Mouse (Mus musculus) neural tube, embryonic 11.5 days (tissue): ENCODE measurements around the gene Zfp687. TPM values are rescaled to one million over a fixed set of nuclear protein-coding genes. Genes with fewer than 3 reads are reported as not detected.
A peak's percentile ranks its signal among the peaks of the same experiment; 100 is the strongest.

Experiments used
- ATAC-seq: fragments of 200-750 bp; cut with Nextera tagmentation; 2 replicates; pipeline ENCODE4 v1.8.0; 2017; ENCODE audit warnings: moderate number of reproducible peaks, mild to moderate bottlenecking, moderate TSS enrichment, moderate library complexity; ENCODE audit not compliant: insufficient read depth, low FRiP score, low TSS enrichment
- DNase-seq: peaks from one replicate; pipeline ENCODE4 v3.0.0-alpha.2; 2015; ENCODE audit warnings: low spot score
- H3K27ac ChIP-seq: fragments of 300-500 bp; sonication (generic); 2 replicates; pipeline ENCODE4 v1.5.1; 2014; ENCODE audit warnings: low read depth, mild to moderate bottlenecking, low read length
- H3K27me3 ChIP-seq: fragments of 300-500 bp; sonication (generic); 2 replicates; pipeline ENCODE4 v1.6.1; 2014; ENCODE audit warnings: mild to moderate bottlenecking, low read length, mixed read lengths; ENCODE audit not compliant: control insufficient read depth, insufficient read depth
- H3K36me3 ChIP-seq: fragments of 300-500 bp; sonication (generic); 2 replicates; pipeline ENCODE4 v1.6.1; 2014; ENCODE audit warnings: mild to moderate bottlenecking, low read length, moderate library complexity, mixed read lengths; ENCODE audit not compliant: control insufficient read depth, insufficient read depth
- H3K4me1 ChIP-seq: fragments of 300-500 bp; sonication (generic); 2 replicates; pipeline ENCODE4 v1.6.1; 2014; ENCODE audit warnings: low read length, mixed read lengths; ENCODE audit not compliant: control insufficient read depth, insufficient read depth
- H3K4me2 ChIP-seq: fragments of 300-500 bp; sonication (generic); 2 replicates; pipeline ENCODE4 v1.6.1; 2014; ENCODE audit warnings: low read depth, mild to moderate bottlenecking, moderate library complexity
- H3K4me3 ChIP-seq: fragments of 300-500 bp; sonication (generic); 2 replicates; pipeline ENCODE4 v1.5.1; 2014; ENCODE audit warnings: low read depth, low read length
- H3K9ac ChIP-seq: fragments of 300-500 bp; sonication (generic); 2 replicates; pipeline ENCODE4 v1.6.1; 2014; ENCODE audit warnings: mild to moderate bottlenecking, low read length
- H3K9me3 ChIP-seq: fragments of 300-500 bp; sonication (generic); 2 replicates; pipeline ENCODE4 v1.6.1; 2016; ENCODE audit warnings: low read length; ENCODE audit not compliant: control insufficient read depth
- WGBS: fragments of 180-500 bp; shearing (Covaris S2); extraction: QIAGEN DNeasy Blood & Tissue Kit; methylation state at CpG from one replicate; pipeline ENCODE4 v1.1.7; 2014; 5-methylcytosine and 5-hydroxymethylcytosine counted together
- polyA plus RNA-seq: library from polyadenylated mRNA; unstranded; fragments of >200 nt; fragmentation: Nextera tagmentation; extraction: Ambion mirVana; gene quantifications from 2 replicates; pipeline ENCODE4 v1.2.1, GENCODE M21; 2014

Zfp687 gene
- 27.6 and 32.8 TPM in 2 replicates for polyA plus RNA-seq

DNA sequence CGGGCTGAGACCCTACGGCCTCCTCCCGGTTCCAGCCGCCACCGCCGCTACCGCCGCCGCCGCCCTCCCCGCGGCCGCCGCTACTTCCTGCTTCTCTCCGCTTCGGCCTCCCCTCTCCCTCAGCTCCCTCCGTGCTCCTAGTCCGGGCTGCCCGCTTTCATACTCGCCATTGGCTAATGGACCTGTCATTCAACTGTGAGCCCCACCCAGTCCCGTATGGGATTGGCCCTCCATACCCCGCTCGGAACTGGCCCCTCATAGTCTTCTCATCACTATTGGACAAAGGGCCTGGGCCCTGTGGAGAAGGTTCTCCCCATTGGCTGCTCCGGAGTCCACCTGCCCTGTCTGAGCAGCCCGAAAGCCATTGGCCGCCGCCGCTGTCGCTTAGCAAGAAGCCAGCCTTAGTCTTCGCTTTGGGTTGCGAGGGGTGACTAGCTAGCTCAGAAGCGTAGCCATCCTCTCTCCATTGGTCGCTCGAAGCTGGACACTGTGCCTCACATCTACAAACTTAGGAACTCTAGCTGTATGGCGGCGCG, at the start of gene Zfp687:
Gene Zfp687 (minus strand): TSS at position 112 of the 536 bp plus-strand sequence.
- peak within 1 kb of the TSS; percentile 84 for H3K9ac ChIP-seq
- peaks cover 14% of the 10 kb centered on the region for H3K4me1 ChIP-seq
- under 1% methylated on average over 26 of the region's 37 CpGs for WGBS
- no peaks in the 10 kb centered on the region for H3K9me3 ChIP-seq
- peak within 1 kb of the TSS; percentile 85 for H3K27ac ChIP-seq
- no peaks in the 10 kb centered on the region for H3K27me3 ChIP-seq
- peak; percentile 99 for ATAC-seq
- H3K36me3 ChIP-seq = peaks cover 10% of the 10 kb centered on the region
- DNase-seq = peak; percentile 98
- H3K4me2 ChIP-seq = peak within 1 kb of the TSS; percentile 95
- peak within 1 kb of the TSS; percentile 92 for H3K4me3 ChIP-seq

DNA sequence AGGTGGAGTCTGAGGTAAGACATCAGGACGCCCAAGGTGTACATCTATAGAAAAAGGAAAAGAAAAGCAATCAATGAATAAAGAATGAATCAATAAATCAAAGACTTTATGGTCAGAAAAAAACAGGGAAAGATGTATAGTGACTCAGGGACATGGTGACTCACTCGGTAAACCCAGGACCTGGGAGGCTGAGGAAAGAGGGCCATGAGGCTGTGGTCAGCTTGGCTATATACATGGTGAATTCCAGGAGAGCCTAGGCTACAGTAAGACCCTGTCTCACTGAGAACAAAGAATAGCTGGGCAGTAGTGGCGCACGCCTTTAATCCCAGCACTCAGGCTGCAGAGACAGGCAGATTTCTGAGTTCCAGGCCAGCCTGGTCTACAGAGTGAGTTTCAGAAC, 48.5 kb upstream of the Zfp687 start:
- H3K4me1 ChIP-seq = no peaks in the 10 kb centered on the region
- DNase-seq (no peak), ATAC-seq (no peak)
- H3K27ac ChIP-seq = no peak overlapping the region
- peaks cover 47% of the 10 kb centered on the region for H3K36me3 ChIP-seq
- no peaks in the 10 kb centered on the region for H3K27me3 ChIP-seq
- no peak overlapping the region for H3K9ac ChIP-seq
- no peak overlapping the region for H3K4me2 ChIP-seq
- H3K4me3 ChIP-seq = no peak overlapping the region
- H3K9me3 ChIP-seq = no peaks in the 10 kb centered on the region
- WGBS = 91% methylated on average over 4 of the region's 4 CpGs

DNA sequence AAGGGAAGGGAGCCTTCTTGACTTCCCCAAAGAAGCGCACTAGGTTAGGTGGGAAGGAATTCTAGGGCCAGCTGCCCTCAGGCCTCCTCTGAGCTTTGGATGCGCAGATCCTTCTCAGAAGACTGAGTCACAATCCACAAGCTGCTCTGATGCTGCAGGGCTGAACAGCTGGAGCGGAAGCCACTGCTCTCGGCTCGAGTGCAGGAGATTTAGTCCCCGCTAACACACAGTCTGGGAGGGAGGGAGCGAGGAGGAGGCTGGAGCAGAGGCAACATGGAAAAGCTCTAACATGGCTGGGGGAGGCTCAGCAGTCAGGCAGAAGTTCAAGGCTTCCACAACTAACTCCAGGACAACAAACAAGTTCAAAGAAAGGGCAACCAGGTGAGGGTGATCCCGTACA, 42.8 kb upstream of the Zfp687 start:
- Histone ChIP-seq H3K27ac (no peak overlapping the region), H3K4me1 (no peaks in the 10 kb centered on the region), H3K4me2 (no peak overlapping the region), H3K9me3 (no peaks in the 10 kb centered on the region), H3K9ac (no peak overlapping the region), H3K4me3 (no peak overlapping the region), H3K36me3 (peaks cover 29% of the 10 kb centered on the region), H3K27me3 (no peaks in the 10 kb centered on the region)
- no peak for ATAC-seq
- DNase-seq = no peak
- WGBS = 89% methylated on average over 8 of the region's 8 CpGs

DNA sequence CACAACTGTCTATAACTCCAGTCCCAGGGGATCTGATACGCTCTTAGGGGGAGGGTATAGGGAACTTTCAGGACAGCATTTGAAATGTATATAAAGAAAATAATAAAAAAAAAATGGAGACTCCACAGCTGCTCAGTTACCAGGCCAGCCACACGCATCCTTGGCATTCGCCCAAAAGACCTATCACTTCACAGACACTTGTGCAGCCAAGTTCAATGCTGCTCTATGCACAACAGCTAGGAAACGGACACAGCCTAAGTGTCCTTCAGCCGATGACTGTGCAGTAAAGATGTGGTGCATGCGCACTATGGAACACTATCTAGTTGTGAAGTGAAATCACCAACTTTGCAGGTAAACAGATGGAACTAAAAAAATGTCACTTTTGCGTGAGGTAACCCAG, 41.0 kb upstream of the Zfp687 start:
- H3K4me3 ChIP-seq = no peak overlapping the region
- H3K9me3 ChIP-seq = no peaks in the 10 kb centered on the region
- ATAC-seq (no peak), DNase-seq (no peak)
- peaks cover 17% of the 10 kb centered on the region for H3K36me3 ChIP-seq
- H3K4me2 ChIP-seq = no peak overlapping the region
- no peak overlapping the region for H3K9ac ChIP-seq
- no peak overlapping the region for H3K27ac ChIP-seq
- no peaks in the 10 kb centered on the region for H3K4me1 ChIP-seq
- WGBS = 97% methylated on average over 7 of the region's 7 CpGs
- no peaks in the 10 kb centered on the region for H3K27me3 ChIP-seq

DNA sequence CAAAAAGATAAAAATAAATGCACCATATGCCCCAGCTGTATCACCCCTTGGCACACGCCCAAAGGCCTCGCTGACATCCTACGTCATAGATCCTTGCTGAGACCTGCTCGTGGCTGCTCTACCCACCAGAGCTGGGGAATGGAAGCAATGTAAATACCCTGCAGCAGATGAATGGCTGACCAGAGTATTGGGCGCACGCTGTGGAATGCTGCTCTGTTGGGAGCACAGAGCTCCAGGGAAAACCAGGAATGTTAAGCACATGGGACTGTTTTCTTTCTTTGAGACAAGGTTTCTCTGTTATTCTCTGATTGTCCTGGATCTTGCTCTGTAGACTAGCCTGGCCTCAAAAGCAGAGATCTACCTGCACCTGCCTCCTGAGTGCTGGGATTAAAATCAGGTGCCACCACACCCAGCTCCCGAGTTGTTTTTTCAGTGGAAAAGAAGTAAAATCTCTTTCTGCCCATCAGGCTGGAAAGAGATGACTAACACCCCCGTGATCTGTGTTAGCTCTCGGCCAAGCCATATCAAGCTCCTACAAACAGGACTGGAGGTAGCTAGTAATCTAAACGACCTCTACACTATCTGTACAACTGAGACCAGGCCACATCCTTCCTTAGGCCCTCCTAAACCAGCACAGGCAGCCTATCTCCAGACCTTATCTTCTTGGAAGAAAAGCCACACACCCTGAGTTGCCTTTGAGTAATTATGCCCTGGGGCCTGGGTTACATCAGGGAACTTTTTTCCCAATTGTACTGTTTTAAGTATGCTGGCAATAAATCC, 39.4 kb upstream of the Zfp687 start:
- Histone ChIP-seq H3K4me3 (no peak overlapping the region), H3K4me1 (no peaks in the 10 kb centered on the region), H3K9ac (no peak overlapping the region), H3K4me2 (no peak overlapping the region), H3K9me3 (no peaks in the 10 kb centered on the region), H3K27me3 (no peaks in the 10 kb centered on the region), H3K36me3 (peaks cover 10% of the 10 kb centered on the region), H3K27ac (no peak overlapping the region)
- ATAC-seq = no peak
- WGBS = 59% methylated on average over 10 of the region's 10 CpGs
- no peak for DNase-seq

DNA sequence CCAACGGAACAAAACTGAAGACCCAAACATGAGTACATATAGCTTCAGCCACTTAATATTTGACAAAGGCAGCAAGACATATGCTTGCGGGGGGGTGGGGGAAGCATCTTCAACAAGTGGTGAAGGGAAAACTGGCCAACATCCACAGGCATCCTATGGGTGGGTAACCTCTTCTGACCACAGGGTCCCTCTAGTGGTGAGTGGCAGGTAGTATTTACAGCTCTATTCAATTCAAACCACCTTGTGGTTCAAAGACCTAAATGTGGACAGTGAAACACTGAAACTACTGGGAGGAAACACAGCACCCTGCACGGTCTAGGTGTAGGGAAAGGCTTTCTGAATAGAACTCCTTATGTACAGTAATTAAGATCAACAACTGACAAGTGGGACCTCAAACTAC, 38.5 kb upstream of the Zfp687 start:
- Histone ChIP-seq H3K27ac (no peak overlapping the region), H3K4me2 (no peak overlapping the region), H3K27me3 (no peaks in the 10 kb centered on the region), H3K4me1 (no peaks in the 10 kb centered on the region), H3K9me3 (no peaks in the 10 kb centered on the region), H3K36me3 (peaks cover 8% of the 10 kb centered on the region), H3K9ac (no peak overlapping the region), H3K4me3 (no peak overlapping the region)
- 46% methylated on average over 3 of the region's 3 CpGs for WGBS
- DNase-seq (no peak), ATAC-seq (no peak)

DNA sequence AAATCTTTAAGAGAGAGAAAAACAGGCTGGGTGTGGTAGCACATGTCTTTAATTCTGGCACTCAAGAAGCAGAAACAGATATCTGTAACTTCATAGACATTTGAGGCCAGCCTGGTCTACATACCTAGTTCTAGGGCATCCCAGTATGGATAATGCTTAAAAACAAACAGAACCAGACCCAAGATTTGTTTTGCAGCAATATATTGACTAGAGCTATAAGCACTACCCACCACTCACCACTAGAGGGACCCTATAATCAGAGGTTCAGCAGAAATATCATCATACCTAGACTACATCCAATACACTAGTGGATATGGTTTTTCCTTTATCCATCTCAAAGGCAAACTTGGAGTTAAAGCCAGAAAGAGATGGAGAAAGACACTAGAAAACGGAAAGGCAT, 37.7 kb upstream of the Zfp687 start:
- DNase-seq = no peak
- no peaks in the 10 kb centered on the region for H3K27me3 ChIP-seq
- no peak overlapping the region for H3K4me2 ChIP-seq
- H3K4me3 ChIP-seq = no peak overlapping the region
- no peak overlapping the region for H3K27ac ChIP-seq
- no peaks in the 10 kb centered on the region for H3K4me1 ChIP-seq
- H3K9me3 ChIP-seq = no peaks in the 10 kb centered on the region
- H3K36me3 ChIP-seq = peaks cover 4% of the 10 kb centered on the region
- ATAC-seq = no peak
- no peak overlapping the region for H3K9ac ChIP-seq
- WGBS = 48% methylated on average over 1 of the region's 1 CpGs

DNA sequence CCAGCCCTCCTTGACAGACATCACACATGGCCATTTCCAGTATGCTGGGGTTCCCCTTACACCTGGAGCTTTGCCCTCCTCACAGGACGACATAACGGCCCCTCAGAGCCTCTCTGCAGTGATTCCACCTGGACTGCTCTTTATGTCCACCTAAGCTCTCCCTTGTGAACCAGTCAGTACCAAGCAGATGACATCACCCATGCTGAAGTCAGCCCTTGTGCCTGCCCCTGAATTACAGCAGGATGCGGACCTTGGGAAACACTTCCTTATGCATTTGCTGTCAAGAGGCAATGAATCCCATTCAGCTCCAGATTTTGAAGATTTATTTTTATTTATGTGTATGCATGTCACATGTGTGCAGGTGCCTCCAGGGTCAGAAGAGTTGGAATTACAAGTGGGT, 32.7 kb upstream of the Zfp687 start:
- ATAC-seq (no peak), DNase-seq (no peak)
- WGBS = 73% methylated on average over 3 of the region's 3 CpGs
- Histone ChIP-seq H3K36me3 (no peaks in the 10 kb centered on the region), H3K9me3 (no peaks in the 10 kb centered on the region), H3K4me2 (no peak overlapping the region), H3K27me3 (no peaks in the 10 kb centered on the region), H3K27ac (no peak overlapping the region), H3K4me3 (no peak overlapping the region), H3K4me1 (no peaks in the 10 kb centered on the region), H3K9ac (no peak overlapping the region)

DNA sequence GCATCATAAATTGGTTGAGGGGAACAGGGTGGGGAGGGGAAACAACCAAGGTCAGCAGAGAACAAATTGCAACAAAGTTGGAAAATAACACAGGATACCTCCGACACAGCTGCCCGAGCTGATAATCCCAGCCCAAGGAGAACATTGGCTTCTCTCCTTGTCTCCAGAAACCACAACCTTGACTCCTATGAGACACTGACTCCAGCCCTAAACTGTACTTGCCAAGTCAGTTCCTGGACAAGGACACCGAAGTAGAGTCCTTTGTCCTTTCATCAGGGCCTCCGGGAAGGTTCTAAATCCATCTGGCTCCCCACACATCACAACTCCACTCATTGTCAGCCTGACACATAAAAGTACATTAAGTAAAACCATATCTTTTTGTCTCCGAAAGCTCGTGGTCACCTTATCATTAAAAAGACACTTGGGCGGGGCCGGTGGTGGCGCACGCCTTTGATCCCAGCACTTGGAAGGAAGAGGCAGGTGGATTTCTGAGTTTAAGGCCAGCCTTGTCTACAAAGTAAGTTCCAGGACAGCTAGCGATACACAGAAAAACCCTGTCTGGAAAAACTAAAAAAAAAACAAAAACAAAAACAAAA, 31.3 kb upstream of the Zfp687 start:
- DNase-seq (no peak), ATAC-seq (no peak)
- H3K9me3 ChIP-seq = no peaks in the 10 kb centered on the region
- peaks cover 1% of the 10 kb centered on the region for H3K4me1 ChIP-seq
- no peaks in the 10 kb centered on the region for H3K36me3 ChIP-seq
- H3K27ac ChIP-seq = no peak overlapping the region
- no peak overlapping the region for H3K4me2 ChIP-seq
- H3K9ac ChIP-seq = no peak overlapping the region
- 89% methylated on average over 11 of the region's 11 CpGs for WGBS
- H3K4me3 ChIP-seq = no peak overlapping the region
- H3K27me3 ChIP-seq = no peaks in the 10 kb centered on the region
